Mouse (Mus musculus): ENCODE measurements around the gene Sh3pxd2b. TPM values are rescaled to one million over a fixed set of nuclear protein-coding genes. Genes with fewer than 3 reads are reported as not detected.

Gene Sh3pxd2b
- polyA plus RNA-seq, 1 experiment from 2014 or later, result 7.4 TPM

GRCm38 (mm10) chr11:32471925-32472324 lies 124.3 kb downstream of the Sh3pxd2b start:
- Histone ChIP-seq H3K36me3 (ENCODE audit: insufficient read depth, low read length) (no peaks in the 10 kb centered on the region), H3K27ac (ENCODE audit: low read length) (no peak overlapping the region), H3K4me2 (replicated peaks; ENCODE audit: low read depth, low read length) (no peak overlapping the region), H3K4me3 (ENCODE audit: low read depth, low read length) (no peak overlapping the region), H3K4me1 (ENCODE audit: insufficient read depth, low read depth, low read length) (no peaks in the 10 kb centered on the region), H3K9ac (replicated peaks; ENCODE audit: low read depth) (no peak overlapping the region), H3K9me3 (ENCODE audit: low read length) (no peaks in the 10 kb centered on the region), H3K27me3 (replicated peaks; ENCODE audit: insufficient read depth, low read length) (no peaks in the 10 kb centered on the region)
- WGBS, result 51% methylated on average over 2 of the region's 2 CpGs
- ATAC-seq (no peak), DNase-seq (ENCODE audit: low spot score) (no peak)
- no peak for TF ChIP-seq EP300 (IDR thresholded peaks at IDR 0.05)
- no peak for TF ChIP-seq CTCF (IDR thresholded peaks at IDR 0.05)

- no peaks in the 10 kb centered on the region for H3K27me3 ChIP-seq (replicated peaks; ENCODE audit: insufficient read depth, low read length)
- H3K36me3 ChIP-seq (ENCODE audit: insufficient read depth, low read length), result no peaks in the 10 kb centered on the region
- ATAC-seq, result no peak
- no peak for DNase-seq (ENCODE audit: low spot score)
- H3K4me3 ChIP-seq (ENCODE audit: low read depth, low read length), result no peak overlapping the region
- TF ChIP-seq EP300 (IDR thresholded peaks at IDR 0.05) (no peak), CTCF (IDR thresholded peaks at IDR 0.05) (no peak)
- no peaks in the 10 kb centered on the region for H3K9me3 ChIP-seq (ENCODE audit: low read length)
- H3K4me1 ChIP-seq (ENCODE audit: insufficient read depth, low read depth, low read length), result no peaks in the 10 kb centered on the region
- 90% methylated on average over 3 of the region's 3 CpGs for WGBS
- no peak overlapping the region for H3K4me2 ChIP-seq (replicated peaks; ENCODE audit: low read depth, low read length)
- H3K27ac ChIP-seq (ENCODE audit: low read length), result no peak overlapping the region
- no peak overlapping the region for H3K9ac ChIP-seq (replicated peaks; ENCODE audit: low read depth)
Measured at GRCm38 (mm10) chr11:32474725-32475124, 127.1 kb downstream of the Sh3pxd2b start.

- WGBS, result 83% methylated on average over 5 of the region's 5 CpGs
- no peak overlapping the region for H3K4me3 ChIP-seq (ENCODE audit: low read depth, low read length)
- no peak for DNase-seq (ENCODE audit: low spot score)
- ATAC-seq, result no peak
- TF ChIP-seq EP300 (IDR thresholded peaks at IDR 0.05) (no peak), CTCF (IDR thresholded peaks at IDR 0.05) (peak; percentile 32; the same call in 1 of the 2 replicates)
- H3K4me1 ChIP-seq (ENCODE audit: insufficient read depth, low read depth, low read length), result no peaks in the 10 kb centered on the region
- H3K27me3 ChIP-seq (replicated peaks; ENCODE audit: insufficient read depth, low read length), result no peaks in the 10 kb centered on the region
- H3K9me3 ChIP-seq (ENCODE audit: low read length), result no peaks in the 10 kb centered on the region
- H3K27ac ChIP-seq (ENCODE audit: low read length), result no peak overlapping the region
- no peaks in the 10 kb centered on the region for H3K36me3 ChIP-seq (ENCODE audit: insufficient read depth, low read length)
- no peak overlapping the region for H3K9ac ChIP-seq (replicated peaks; ENCODE audit: low read depth)
- H3K4me2 ChIP-seq (replicated peaks; ENCODE audit: low read depth, low read length), result no peak overlapping the region
Measured at GRCm38 (mm10) chr11:32475487-32476236, 128.0 kb downstream of the Sh3pxd2b start.

Other genes starting within 250 kb of the Sh3pxd2b start
- gene Il9r, start 147.5 kb upstream of the Sh3pxd2b start, polyA plus RNA-seq (2015; fragmentation: Nextera tagmentation; extraction: Ambion mirVana), result 0.05 TPM in 1 of 2 replicates, not detected in the other
- 18.9 and 20.8 TPM in 2 replicates for gene Snrnp25, start 142.4 kb upstream of the Sh3pxd2b start, polyA plus RNA-seq (2015; fragmentation: Nextera tagmentation; extraction: Ambion mirVana)
- gene Rhbdf1, start 125.5 kb upstream of the Sh3pxd2b start, polyA plus RNA-seq (2015; fragmentation: Nextera tagmentation; extraction: Ambion mirVana), result 54.8 and 58.5 TPM in 2 replicates
- 22.9 and 25.9 TPM in 2 replicates for gene Mpg, start 121.3 kb upstream of the Sh3pxd2b start, polyA plus RNA-seq (2015; fragmentation: Nextera tagmentation; extraction: Ambion mirVana)
- 33.6 TPM in 2 replicates for gene Nprl3, start 80.1 kb upstream of the Sh3pxd2b start, polyA plus RNA-seq (2015; fragmentation: Nextera tagmentation; extraction: Ambion mirVana)
- 5.0 and 7.7 TPM in 2 replicates for gene Hba-x, start 71.4 kb upstream of the Sh3pxd2b start, polyA plus RNA-seq (2015; fragmentation: Nextera tagmentation; extraction: Ambion mirVana)
- gene Hba-a1, start 64.3 kb upstream of the Sh3pxd2b start, polyA plus RNA-seq (2015; fragmentation: Nextera tagmentation; extraction: Ambion mirVana), result 11,284 and 13,685 TPM in 2 replicates
- gene Hbq1b, start 60.9 kb upstream of the Sh3pxd2b start, polyA plus RNA-seq (2015; fragmentation: Nextera tagmentation; extraction: Ambion mirVana), result 2.8 and 4.0 TPM in 2 replicates
- 27,628 and 32,987 TPM in 2 replicates for gene Hba-a2, start 51.3 kb upstream of the Sh3pxd2b start, polyA plus RNA-seq (2015; fragmentation: Nextera tagmentation; extraction: Ambion mirVana)
- gene Hbq1a, start 47.8 kb upstream of the Sh3pxd2b start, polyA plus RNA-seq (2015; fragmentation: Nextera tagmentation; extraction: Ambion mirVana), result 0.94 and 1.4 TPM in 2 replicates
- gene Ubtd2, start 107.5 kb downstream of the Sh3pxd2b start, polyA plus RNA-seq (2015; fragmentation: Nextera tagmentation; extraction: Ambion mirVana), result 23.7 and 25.1 TPM in 2 replicates
- 0.18 and 0.30 TPM in 2 replicates for gene Efcab9, start 184.3 kb downstream of the Sh3pxd2b start, polyA plus RNA-seq (2015; fragmentation: Nextera tagmentation; extraction: Ambion mirVana)
- 1.9 and 2.4 TPM in 2 replicates for gene Stk10, start 185.5 kb downstream of the Sh3pxd2b start, polyA plus RNA-seq (2015; fragmentation: Nextera tagmentation; extraction: Ambion mirVana)

Measured in lung, postnatal 0 days (tissue).